Mouse (Mus musculus): ENCODE results near the gene Zfp65. TPM values are rescaled to one million over a fixed set of nuclear protein-coding genes. Genes with fewer than 3 reads are reported as not detected.
"Not testable (repeated sequence)": the region's sequence is repeated elsewhere in the genome, so short reads cannot be mapped to it uniquely, and the experiment has no call there.

Zfp65 gene
- 7.8 and 10.5 TPM in 2 replicates for polyA plus RNA-seq (2012; ENCODE audit: insufficient read depth, insufficient read length, missing spikeins)

- no peak for TF ChIP-seq CTCF (IDR thresholded peaks at IDR 0.05; ENCODE audit: low read depth, low read length)
- TF ChIP-seq POLR2A (IDR thresholded peaks at IDR 0.05; ENCODE audit: borderline replicate concordance, low read depth, low read length): no peak
- peak within 1 kb of the TSS; percentile 51 for H3K27ac ChIP-seq (ENCODE audit: insufficient read depth, low read depth, low read length)
- peak within 1 kb of the TSS; percentile 59 for H3K4me3 ChIP-seq (ENCODE audit: insufficient read depth, low read length)
- peaks cover 7% of the 10 kb centered on the region for H3K4me1 ChIP-seq (ENCODE audit: control insufficient read depth, insufficient read depth, low read length)
Measured at GRCm38 (mm10) chr13:67728641-67729318, at the start of gene Zfp65. Gene Zfp65, minus strand, starts transcription at chr13:67729173.

- Histone ChIP-seq H3K4me1 (ENCODE audit: control insufficient read depth, insufficient read depth, low read length) (no peaks in the 10 kb centered on the region), H3K27ac (ENCODE audit: insufficient read depth, low read depth, low read length) (no peak overlapping the region), H3K4me3 (ENCODE audit: insufficient read depth, low read length) (no peak overlapping the region)
- no peak for TF ChIP-seq CTCF (IDR thresholded peaks at IDR 0.05; ENCODE audit: low read depth, low read length)
- no peak for TF ChIP-seq POLR2A (IDR thresholded peaks at IDR 0.05; ENCODE audit: borderline replicate concordance, low read depth, low read length)
Measured at GRCm38 (mm10) chr13:67763031-67763768, 34.2 kb upstream of the Zfp65 start.

- Histone ChIP-seq H3K4me3 (ENCODE audit: insufficient read depth, low read length) (no peak overlapping the region), H3K27ac (ENCODE audit: insufficient read depth, low read depth, low read length) (no peak overlapping the region), H3K4me1 (ENCODE audit: control insufficient read depth, insufficient read depth, low read length) (peaks cover 5% of the 10 kb centered on the region; the same call in 1 of the 2 replicates)
- TF ChIP-seq CTCF (IDR thresholded peaks at IDR 0.05; ENCODE audit: low read depth, low read length): no peak
Measured at GRCm38 (mm10) chr13:67759966-67760365, 31.0 kb upstream of the Zfp65 start.

- Histone ChIP-seq H3K4me1 (ENCODE audit: control insufficient read depth, insufficient read depth, low read length) (peaks cover 5% of the 10 kb centered on the region; the same call in 1 of the 2 replicates), H3K27ac (ENCODE audit: insufficient read depth, low read depth, low read length) (no peak overlapping the region), H3K4me3 (ENCODE audit: insufficient read depth, low read length) (no peak overlapping the region)
- TF ChIP-seq POLR2A (IDR thresholded peaks at IDR 0.05; ENCODE audit: borderline replicate concordance, low read depth, low read length): no peak
- no peak for TF ChIP-seq CTCF (IDR thresholded peaks at IDR 0.05; ENCODE audit: low read depth, low read length)
Measured at GRCm38 (mm10) chr13:67755761-67756160, 26.8 kb upstream of the Zfp65 start.

GRCm38 (mm10) chr13:67754333-67755306 is 25.6 kb upstream of the Zfp65 start, which contains the start of gene Zfp85:
Gene Zfp85, minus strand, starts transcription at chr13:67755228.
- H3K4me1 ChIP-seq (ENCODE audit: control insufficient read depth, insufficient read depth, low read length): peaks cover 5% of the 10 kb centered on the region; the same call in 1 of the 2 replicates
- no peak for TF ChIP-seq POLR2A (IDR thresholded peaks at IDR 0.05; ENCODE audit: borderline replicate concordance, low read depth, low read length)
- TF ChIP-seq CTCF (IDR thresholded peaks at IDR 0.05; ENCODE audit: low read depth, low read length): no peak
- peak within 1 kb of the TSS; percentile 90 for H3K27ac ChIP-seq (ENCODE audit: insufficient read depth, low read depth, low read length)
- peak within 1 kb of the TSS; percentile 83 for H3K4me3 ChIP-seq (ENCODE audit: insufficient read depth, low read length)

- TF ChIP-seq CTCF (IDR thresholded peaks at IDR 0.05; ENCODE audit: low read depth, low read length) (no peak), POLR2A (IDR thresholded peaks at IDR 0.05; ENCODE audit: borderline replicate concordance, low read depth, low read length) (no peak)
Measured at GRCm38 (mm10) chr13:67743896-67744295, 14.9 kb upstream of the Zfp65 start.

GRCm38 (mm10) chr13:67742941-67743340 is 14.0 kb upstream of the Zfp65 start:
- TF ChIP-seq CTCF (IDR thresholded peaks at IDR 0.05; ENCODE audit: low read depth, low read length): no peak
- no peak for TF ChIP-seq POLR2A (IDR thresholded peaks at IDR 0.05; ENCODE audit: borderline replicate concordance, low read depth, low read length)
- Histone ChIP-seq H3K27ac (ENCODE audit: insufficient read depth, low read depth, low read length) (no peak overlapping the region), H3K4me3 (ENCODE audit: insufficient read depth, low read length) (no peak overlapping the region), H3K4me1 (ENCODE audit: control insufficient read depth, insufficient read depth, low read length) (no peaks in the 10 kb centered on the region)

More at GRCm38 (mm10) chr13:67743896-67744295, 14.9 kb upstream of the Zfp65 start:
- no peak overlapping the region for H3K4me3 ChIP-seq (ENCODE audit: insufficient read depth, low read length)
- no peak overlapping the region for H3K27ac ChIP-seq (ENCODE audit: insufficient read depth, low read depth, low read length)
- H3K4me1 ChIP-seq (ENCODE audit: control insufficient read depth, insufficient read depth, low read length): no peaks in the 10 kb centered on the region

- H3K4me3 ChIP-seq (ENCODE audit: insufficient read depth, low read length); H3K4me1 ChIP-seq (ENCODE audit: control insufficient read depth, insufficient read depth, low read length); H3K27ac ChIP-seq (ENCODE audit: insufficient read depth, low read depth, low read length): not testable (repeated sequence)
Measured at GRCm38 (mm10) chr13:67734391-67734790, 5.4 kb upstream of the Zfp65 start.

GRCm38 (mm10) chr13:67729441-67729840 is 468 bp upstream of the Zfp65 start:
- H3K4me3 ChIP-seq (ENCODE audit: insufficient read depth, low read length): peak overlapping the region; percentile 59
- H3K27ac ChIP-seq (ENCODE audit: insufficient read depth, low read depth, low read length); H3K4me1 ChIP-seq (ENCODE audit: control insufficient read depth, insufficient read depth, low read length): not testable (repeated sequence)

Data from bone marrow macrophage, adult 2 months (primary cell).